Mouse (Mus musculus): ENCODE measurements around the gene Ginm1. TPM values are rescaled to one million over a fixed set of nuclear protein-coding genes. Genes with fewer than 3 reads are reported as not detected.
A peak's percentile ranks its signal among the peaks of the same experiment; 100 is the strongest.

Gene Ginm1
- polyA plus RNA-seq, 1 experiment from 2014 or later, result 50.0 TPM

DNA sequence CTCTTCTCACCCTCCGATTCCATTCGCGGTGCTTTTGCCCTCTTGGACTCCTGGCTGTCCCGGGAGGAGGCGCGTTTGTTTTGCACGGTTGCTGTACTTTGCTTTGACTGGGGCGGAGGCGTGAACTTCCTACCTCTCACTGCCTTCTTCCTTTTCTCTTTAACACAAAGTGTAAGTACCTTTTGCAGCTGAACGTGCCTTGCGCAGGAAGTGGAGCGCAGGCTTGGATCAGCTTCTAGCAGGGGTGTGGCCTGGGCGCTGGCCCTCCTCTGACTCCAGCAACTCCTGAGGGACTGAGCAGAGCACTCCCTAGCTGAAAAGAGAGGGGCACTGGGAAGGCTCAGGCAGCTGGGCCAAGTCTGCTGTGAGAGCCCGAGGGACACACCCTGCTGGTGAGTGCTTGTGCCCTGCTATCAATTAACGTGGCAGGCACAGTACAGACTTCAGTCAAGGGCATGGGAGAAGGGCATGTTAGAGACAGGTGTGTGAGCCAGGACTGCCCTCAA, 39.6 kb upstream of the Ginm1 start, which contains the start of gene Zc3h12d:
Zc3h12d (plus strand) TSS at position 300 of the 506 bp plus-strand sequence.
- 7% methylated on average over 15 of the region's 15 CpGs for WGBS
- ATAC-seq (replicated peaks), result no peak
- no peaks in the 10 kb centered on the region for H3K9me3 ChIP-seq
- H3K36me3 ChIP-seq, result no peaks in the 10 kb centered on the region
- no peak within 1 kb of the TSS for H3K9ac ChIP-seq (replicated peaks)
- no peak within 1 kb of the TSS; the same call in 1 of the 2 replicates for H3K4me2 ChIP-seq (replicated peaks)
- H3K4me1 ChIP-seq, result no peaks in the 10 kb centered on the region
- H3K27ac ChIP-seq (replicated peaks), result no peak within 1 kb of the TSS
- no peak within 1 kb of the TSS for H3K4me3 ChIP-seq
- H3K27me3 ChIP-seq, result no peaks in the 10 kb centered on the region

- no peaks in the 10 kb centered on the region for H3K9me3 ChIP-seq
- H3K4me2 ChIP-seq (replicated peaks), result no peak overlapping the region
- H3K4me1 ChIP-seq, result no peaks in the 10 kb centered on the region
- H3K9ac ChIP-seq (replicated peaks), result no peak overlapping the region
- no peak for ATAC-seq (replicated peaks)
- H3K36me3 ChIP-seq, result peaks cover 14% of the 10 kb centered on the region
- H3K27ac ChIP-seq (replicated peaks), result no peak overlapping the region
- 94% methylated on average over 9 of the region's 9 CpGs for WGBS
- H3K4me3 ChIP-seq, result no peak overlapping the region
- H3K27me3 ChIP-seq, result no peaks in the 10 kb centered on the region
Observed at GRCm38 (mm10) chr10:7826106-7826505, 33.5 kb upstream of the Ginm1 start.

DNA sequence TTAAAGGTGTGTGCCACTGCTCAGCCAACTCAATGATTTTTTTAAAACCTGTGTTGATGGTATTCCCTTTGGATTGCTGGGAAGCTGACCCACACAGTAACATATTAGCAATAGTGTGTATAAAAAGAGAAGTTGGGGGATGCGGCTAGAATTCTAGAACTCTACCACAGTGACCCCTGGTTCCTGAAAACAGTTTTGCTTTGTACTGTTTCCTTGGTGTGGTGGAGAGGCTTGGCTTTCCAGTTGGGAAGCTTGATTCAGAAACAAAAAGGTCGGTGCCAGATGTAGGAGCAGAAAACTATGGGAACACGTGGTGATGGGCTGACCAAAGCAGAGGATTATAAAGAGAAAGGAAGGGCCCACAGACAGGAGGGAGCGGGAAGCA, 32.6 kb upstream of the Ginm1 start:
- no peaks in the 10 kb centered on the region for H3K4me1 ChIP-seq
- no peak overlapping the region for H3K27ac ChIP-seq (replicated peaks)
- H3K27me3 ChIP-seq, result no peaks in the 10 kb centered on the region
- H3K4me2 ChIP-seq (replicated peaks), result no peak overlapping the region
- no peak overlapping the region for H3K4me3 ChIP-seq
- ATAC-seq (replicated peaks), result no peak
- WGBS, result 86% methylated on average over 4 of the region's 4 CpGs
- H3K9ac ChIP-seq (replicated peaks), result no peak overlapping the region
- no peaks in the 10 kb centered on the region for H3K9me3 ChIP-seq
- H3K36me3 ChIP-seq, result peaks cover 22% of the 10 kb centered on the region

- no peak overlapping the region for H3K27ac ChIP-seq (replicated peaks)
- H3K4me1 ChIP-seq, result no peaks in the 10 kb centered on the region
- WGBS, result 87% methylated on average over 9 of the region's 9 CpGs
- no peaks in the 10 kb centered on the region for H3K9me3 ChIP-seq
- no peak for ATAC-seq (replicated peaks)
- no peak overlapping the region for H3K4me2 ChIP-seq (replicated peaks)
- peaks cover 25% of the 10 kb centered on the region for H3K36me3 ChIP-seq
- H3K27me3 ChIP-seq, result no peaks in the 10 kb centered on the region
- H3K9ac ChIP-seq (replicated peaks), result no peak overlapping the region
- H3K4me3 ChIP-seq, result no peak overlapping the region
Observed at GRCm38 (mm10) chr10:7824663-7825280, 32.1 kb upstream of the Ginm1 start.

DNA sequence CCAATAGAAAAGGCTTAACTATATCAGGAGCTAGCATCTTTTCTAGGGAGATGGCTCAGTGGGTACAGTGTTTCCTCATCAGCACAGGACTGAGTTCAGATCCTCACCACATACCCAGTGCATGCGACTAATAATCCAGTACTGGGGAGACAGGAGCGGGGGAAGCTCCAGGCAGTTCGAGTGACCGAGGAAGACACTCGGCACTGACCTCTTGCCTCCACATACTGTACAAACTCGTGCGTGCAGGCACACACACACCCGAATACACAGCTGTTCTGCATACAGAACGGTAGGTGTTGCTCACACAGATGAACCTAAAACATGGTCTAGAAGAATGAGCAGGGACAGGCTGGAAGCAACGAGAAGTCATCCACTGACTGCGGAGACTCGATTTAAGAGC, 29.4 kb upstream of the Ginm1 start:
- H3K4me3 ChIP-seq, result no peak overlapping the region
- ATAC-seq (replicated peaks), result no peak
- 96% methylated on average over 12 of the region's 12 CpGs for WGBS
- H3K4me2 ChIP-seq (replicated peaks), result no peak overlapping the region
- no peaks in the 10 kb centered on the region for H3K4me1 ChIP-seq
- no peaks in the 10 kb centered on the region for H3K9me3 ChIP-seq
- H3K9ac ChIP-seq (replicated peaks), result no peak overlapping the region
- H3K27ac ChIP-seq (replicated peaks), result no peak overlapping the region
- peaks cover 36% of the 10 kb centered on the region for H3K36me3 ChIP-seq
- H3K27me3 ChIP-seq, result no peaks in the 10 kb centered on the region

DNA sequence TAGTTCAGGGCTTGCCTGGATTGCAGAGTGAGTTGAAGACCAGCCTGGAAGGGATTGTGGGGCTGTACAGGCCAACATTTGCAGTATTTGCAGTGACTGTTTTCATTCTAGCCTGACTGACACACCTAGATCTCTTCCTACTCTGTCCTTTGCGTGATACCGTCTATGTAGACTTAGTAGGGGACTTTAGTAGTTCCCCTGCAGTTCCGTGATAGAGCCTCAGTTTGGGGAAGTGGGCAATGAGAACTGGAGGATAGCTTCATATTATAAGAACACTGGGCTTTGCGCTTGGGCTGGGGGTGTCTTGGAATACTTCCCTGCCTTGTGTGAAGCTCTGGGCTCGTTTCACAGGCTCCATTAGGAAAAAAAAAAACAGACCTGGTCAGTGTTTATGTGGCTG, 27.5 kb upstream of the Ginm1 start:
- 93% methylated on average over 5 of the region's 5 CpGs for WGBS
- Histone ChIP-seq H3K36me3 (peaks cover 45% of the 10 kb centered on the region), H3K4me3 (no peak overlapping the region), H3K27me3 (no peaks in the 10 kb centered on the region), H3K9me3 (no peaks in the 10 kb centered on the region), H3K9ac (replicated peaks) (no peak overlapping the region), H3K4me1 (no peaks in the 10 kb centered on the region), H3K4me2 (replicated peaks) (no peak overlapping the region), H3K27ac (replicated peaks) (no peak overlapping the region)
- no peak for ATAC-seq (replicated peaks)

DNA sequence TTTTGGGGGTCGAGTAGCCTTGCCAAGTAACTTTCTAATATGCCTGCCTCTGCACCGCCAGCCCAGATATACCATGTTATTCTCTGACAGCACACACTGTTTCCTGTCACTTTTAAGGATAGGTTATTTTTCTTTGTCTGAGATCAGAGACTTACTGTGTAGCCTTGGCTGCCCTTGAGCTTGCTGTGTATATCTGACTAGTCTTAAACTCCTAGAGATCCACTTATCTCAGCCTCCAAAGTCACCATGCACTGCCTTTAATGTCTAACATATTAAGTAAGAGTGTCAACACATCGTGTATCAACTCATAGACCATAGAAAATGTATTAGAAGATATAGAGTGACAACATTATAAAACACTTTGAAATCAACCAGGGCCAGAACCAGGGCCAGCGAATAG, 27.0 kb upstream of the Ginm1 start:
- no peaks in the 10 kb centered on the region for H3K27me3 ChIP-seq
- H3K27ac ChIP-seq (replicated peaks), result no peak overlapping the region
- 98% methylated on average over 4 of the region's 4 CpGs for WGBS
- no peak for ATAC-seq (replicated peaks)
- H3K4me1 ChIP-seq, result no peaks in the 10 kb centered on the region
- peaks cover 47% of the 10 kb centered on the region for H3K36me3 ChIP-seq
- no peak overlapping the region for H3K9ac ChIP-seq (replicated peaks)
- H3K4me3 ChIP-seq, result no peak overlapping the region
- H3K4me2 ChIP-seq (replicated peaks), result no peak overlapping the region
- no peaks in the 10 kb centered on the region for H3K9me3 ChIP-seq

DNA sequence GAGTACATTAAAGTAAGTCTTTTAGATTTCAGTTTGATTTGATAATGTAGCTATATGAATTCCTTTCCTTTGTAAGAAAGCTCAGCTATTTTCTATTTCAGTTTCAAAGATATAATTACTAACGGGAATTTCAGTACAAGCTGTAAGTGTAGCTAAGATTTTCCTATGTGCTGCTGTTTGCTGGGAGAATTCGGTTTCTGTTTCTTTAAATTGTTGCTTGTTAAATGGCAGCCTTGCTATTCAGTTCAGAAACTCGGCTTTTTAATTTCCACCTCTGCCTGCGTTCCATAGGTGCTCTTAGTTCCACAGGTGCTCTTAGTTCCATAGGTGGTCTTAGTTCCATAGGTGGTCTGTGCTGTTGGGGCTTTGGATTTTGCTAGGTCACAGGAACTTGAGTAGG, 26.5 kb upstream of the Ginm1 start:
- peaks cover 52% of the 10 kb centered on the region for H3K36me3 ChIP-seq
- H3K9me3 ChIP-seq, result no peaks in the 10 kb centered on the region
- WGBS, result 91% methylated on average over 4 of the region's 4 CpGs

DNA sequence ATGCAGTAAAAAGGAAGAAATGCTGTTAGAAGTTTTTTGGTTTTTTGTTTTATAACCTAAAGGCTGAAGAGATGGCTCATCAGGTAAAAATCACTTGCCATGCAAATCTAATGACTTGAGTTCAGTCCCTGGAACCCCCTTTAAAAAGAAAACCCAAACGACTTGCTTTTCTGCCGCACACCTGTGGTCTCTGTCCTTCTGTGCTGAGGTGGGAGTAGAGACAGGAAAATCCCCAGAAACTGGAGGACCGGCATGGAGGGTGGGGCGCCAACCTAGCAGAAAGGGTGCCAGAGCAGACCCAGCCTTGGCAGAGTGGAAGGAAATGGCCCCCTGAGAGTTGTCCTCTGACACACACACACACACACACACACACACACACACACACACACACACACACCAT, 26.1 kb upstream of the Ginm1 start:
- no peak overlapping the region for H3K27ac ChIP-seq (replicated peaks)
- H3K4me3 ChIP-seq, result no peak overlapping the region
- no peak overlapping the region for H3K4me2 ChIP-seq (replicated peaks)
- no peaks in the 10 kb centered on the region for H3K27me3 ChIP-seq
- no peaks in the 10 kb centered on the region for H3K9me3 ChIP-seq
- no peak overlapping the region for H3K9ac ChIP-seq (replicated peaks)
- peaks cover 54% of the 10 kb centered on the region for H3K36me3 ChIP-seq
- 90% methylated on average over 4 of the region's 4 CpGs for WGBS
- no peak for ATAC-seq (replicated peaks)
- H3K4me1 ChIP-seq, result no peaks in the 10 kb centered on the region

More for the DNA sequence above, 26.5 kb upstream of the Ginm1 start:
- Histone ChIP-seq H3K9ac (replicated peaks) (no peak overlapping the region), H3K27ac (replicated peaks) (no peak overlapping the region), H3K4me1 (no peaks in the 10 kb centered on the region), H3K27me3 (no peaks in the 10 kb centered on the region), H3K4me2 (replicated peaks) (no peak overlapping the region), H3K4me3 (no peak overlapping the region)
- no peak for ATAC-seq (replicated peaks)

GRCm38 (mm10) chr10:7816476-7816875, 23.9 kb upstream of the Ginm1 start:
- H3K4me2 ChIP-seq (replicated peaks), result no peak overlapping the region
- H3K36me3 ChIP-seq, result peaks cover 48% of the 10 kb centered on the region
- 93% methylated on average over 2 of the region's 2 CpGs for WGBS
- H3K4me1 ChIP-seq, result no peaks in the 10 kb centered on the region
- H3K9ac ChIP-seq (replicated peaks), result no peak overlapping the region
- no peak overlapping the region for H3K4me3 ChIP-seq
- no peak overlapping the region for H3K27ac ChIP-seq (replicated peaks)
- H3K27me3 ChIP-seq, result no peaks in the 10 kb centered on the region
- H3K9me3 ChIP-seq, result no peaks in the 10 kb centered on the region
- ATAC-seq (replicated peaks), result no peak

- Histone ChIP-seq H3K4me2 (replicated peaks) (no peak overlapping the region), H3K9ac (replicated peaks) (no peak overlapping the region), H3K27me3 (no peaks in the 10 kb centered on the region), H3K4me1 (no peaks in the 10 kb centered on the region), H3K4me3 (no peak overlapping the region), H3K36me3 (peaks cover 62% of the 10 kb centered on the region), H3K27ac (replicated peaks) (no peak overlapping the region), H3K9me3 (no peaks in the 10 kb centered on the region)
- ATAC-seq (replicated peaks), result peak; percentile 77
- 51% methylated on average over 2 of the region's 2 CpGs for WGBS
Observed at GRCm38 (mm10) chr10:7809937-7810336, 17.3 kb upstream of the Ginm1 start.

GRCm38 (mm10) chr10:7802519-7803140, 10.0 kb upstream of the Ginm1 start:
- H3K9me3 ChIP-seq, result no peaks in the 10 kb centered on the region
- ATAC-seq (replicated peaks), result no peak

DNA sequence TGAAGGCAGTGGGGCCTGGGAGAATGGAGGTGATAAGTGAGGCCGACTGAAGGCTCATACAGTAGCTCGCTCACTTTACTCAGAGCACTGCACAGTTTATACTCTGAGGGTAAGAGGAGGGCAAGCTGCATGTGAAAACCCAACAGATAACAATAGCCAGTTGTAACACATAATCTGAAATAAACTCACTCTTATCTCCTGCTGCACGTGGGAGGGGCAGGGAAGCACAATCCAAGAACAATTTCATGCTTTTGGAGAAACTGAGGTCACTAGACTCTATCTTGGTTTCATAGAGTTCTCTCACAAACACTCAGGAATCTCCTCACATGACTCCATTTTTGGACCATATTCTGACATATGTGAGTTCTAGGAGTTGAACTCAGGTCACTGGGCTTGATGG, 8.6 kb upstream of the Ginm1 start:
- H3K36me3 ChIP-seq, result peaks cover 85% of the 10 kb centered on the region
- no peaks in the 10 kb centered on the region for H3K4me1 ChIP-seq
- H3K9ac ChIP-seq (replicated peaks), result no peak overlapping the region
- 98% methylated on average over 3 of the region's 3 CpGs for WGBS
- ATAC-seq (replicated peaks), result no peak
- no peak overlapping the region for H3K27ac ChIP-seq (replicated peaks)
- no peaks in the 10 kb centered on the region for H3K9me3 ChIP-seq
- H3K4me2 ChIP-seq (replicated peaks), result no peak overlapping the region
- no peaks in the 10 kb centered on the region for H3K27me3 ChIP-seq
- no peak overlapping the region for H3K4me3 ChIP-seq

More at GRCm38 (mm10) chr10:7802519-7803140, 10.0 kb upstream of the Ginm1 start:
- WGBS, result 93% methylated on average over 2 of the region's 2 CpGs
- Histone ChIP-seq H3K4me2 (replicated peaks) (no peak overlapping the region), H3K27ac (replicated peaks) (no peak overlapping the region), H3K27me3 (no peaks in the 10 kb centered on the region), H3K4me1 (no peaks in the 10 kb centered on the region), H3K9ac (replicated peaks) (no peak overlapping the region), H3K36me3 (peaks cover 77% of the 10 kb centered on the region), H3K4me3 (no peak overlapping the region)
